Mouse (Mus musculus): Measurements from ENCODE around the gene Satb1. TPM values are rescaled to one million over a fixed set of nuclear protein-coding genes. Genes with fewer than 3 reads are reported as not detected.

Gene Satb1
- polyA plus RNA-seq, 1 experiment = 2.5 TPM

DNA sequence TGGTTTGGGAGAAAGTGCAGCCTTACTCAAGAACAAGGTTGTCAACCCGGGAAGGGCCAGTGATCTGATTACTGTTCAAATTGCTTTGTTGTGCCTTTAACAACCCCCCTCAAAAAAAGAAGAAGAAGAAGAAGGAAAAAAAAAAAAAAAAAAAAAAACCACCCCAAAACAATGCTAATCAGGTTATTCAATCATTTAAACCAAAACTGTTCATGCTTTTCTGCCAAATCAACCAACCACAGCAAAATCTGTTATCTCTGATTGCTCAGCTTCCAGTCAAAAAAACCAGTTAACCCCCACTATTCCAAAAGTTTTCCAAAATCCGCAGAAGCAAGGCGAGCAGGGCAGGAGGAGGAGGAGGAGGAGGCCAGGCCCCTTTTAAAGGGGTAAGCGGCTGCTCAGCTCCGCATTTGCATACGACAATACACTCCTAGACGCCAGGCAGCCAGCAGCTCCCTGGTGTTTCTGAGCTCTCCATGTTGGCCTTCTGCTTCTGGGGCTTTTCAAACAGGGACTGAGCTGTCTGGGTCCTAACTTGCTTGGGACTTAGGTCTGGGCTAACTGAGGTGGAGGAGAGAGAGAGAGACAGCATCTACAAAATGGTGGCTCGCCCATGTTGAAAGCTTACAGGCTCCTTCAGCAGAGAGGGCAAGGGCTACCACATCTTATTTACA, 42.6 kb downstream of the Satb1 start:
- Histone ChIP-seq H3K4me3 (ENCODE audit: low read depth, low read length) (no peak overlapping the region), H3K27ac (ENCODE audit: insufficient read depth, low read depth, low read length) (no peak overlapping the region), H3K27me3 (ENCODE audit: control insufficient read depth, insufficient read depth, low read length) (no peaks in the 10 kb centered on the region), H3K36me3 (ENCODE audit: control insufficient read depth, insufficient read depth, low read length) (no peaks in the 10 kb centered on the region), H3K4me1 (ENCODE audit: control insufficient read depth, insufficient read depth, insufficient read length, low read length) (no peaks in the 10 kb centered on the region)
- TF ChIP-seq POLR2A (IDR thresholded peaks at IDR 0.05; ENCODE audit: low read depth, low read length) (no peak), CTCF (IDR thresholded peaks at IDR 0.05; ENCODE audit: extremely low read depth, insufficient read length, insufficient replicate concordance, low read depth, low read length) (no peak)
- WGBS = 62% methylated on average over 8 of the region's 8 CpGs

DNA sequence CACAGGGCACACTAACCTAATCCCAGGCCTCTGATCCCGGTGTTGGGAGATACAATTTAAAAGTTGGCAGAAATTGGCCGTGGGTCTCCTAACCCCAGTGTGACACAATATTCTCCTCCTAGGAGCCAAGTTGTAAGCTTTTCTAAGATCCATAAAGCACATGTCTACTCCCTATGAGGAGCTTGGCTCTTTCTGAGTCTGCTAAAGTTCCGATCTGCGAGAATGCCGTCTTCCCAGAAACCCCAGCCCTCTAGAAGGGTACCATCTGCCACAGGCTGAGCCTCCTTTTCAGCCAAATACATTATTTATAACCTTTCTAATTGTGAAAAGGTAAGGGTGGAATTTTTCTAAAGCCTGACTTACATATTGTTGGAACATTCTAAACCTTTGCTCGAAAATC, 43.3 kb downstream of the Satb1 start:
- TF ChIP-seq POLR2A (IDR thresholded peaks at IDR 0.05; ENCODE audit: low read depth, low read length) = no peak
- TF ChIP-seq CTCF (IDR thresholded peaks at IDR 0.05; ENCODE audit: extremely low read depth, insufficient read length, insufficient replicate concordance, low read depth, low read length) = no peak
- 89% methylated on average over 6 of the region's 6 CpGs for WGBS
- Histone ChIP-seq H3K36me3 (ENCODE audit: control insufficient read depth, insufficient read depth, low read length) (no peaks in the 10 kb centered on the region), H3K4me3 (ENCODE audit: low read depth, low read length) (no peak overlapping the region), H3K27ac (ENCODE audit: insufficient read depth, low read depth, low read length) (no peak overlapping the region), H3K27me3 (ENCODE audit: control insufficient read depth, insufficient read depth, low read length) (no peaks in the 10 kb centered on the region), H3K4me1 (ENCODE audit: control insufficient read depth, insufficient read depth, insufficient read length, low read length) (no peaks in the 10 kb centered on the region)

GRCm38 (mm10) chr17:51789098-51789497, 44.0 kb downstream of the Satb1 start:
- Histone ChIP-seq H3K4me3 (ENCODE audit: low read depth, low read length) (no peak overlapping the region), H3K36me3 (ENCODE audit: control insufficient read depth, insufficient read depth, low read length) (no peaks in the 10 kb centered on the region), H3K27me3 (ENCODE audit: control insufficient read depth, insufficient read depth, low read length) (no peaks in the 10 kb centered on the region), H3K27ac (ENCODE audit: insufficient read depth, low read depth, low read length) (no peak overlapping the region), H3K4me1 (ENCODE audit: control insufficient read depth, insufficient read depth, insufficient read length, low read length) (no peaks in the 10 kb centered on the region)
- 81% methylated on average over 4 of the region's 4 CpGs for WGBS
- TF ChIP-seq CTCF (IDR thresholded peaks at IDR 0.05; ENCODE audit: extremely low read depth, insufficient read length, insufficient replicate concordance, low read depth, low read length) = no peak
- TF ChIP-seq POLR2A (IDR thresholded peaks at IDR 0.05; ENCODE audit: low read depth, low read length) = no peak

DNA sequence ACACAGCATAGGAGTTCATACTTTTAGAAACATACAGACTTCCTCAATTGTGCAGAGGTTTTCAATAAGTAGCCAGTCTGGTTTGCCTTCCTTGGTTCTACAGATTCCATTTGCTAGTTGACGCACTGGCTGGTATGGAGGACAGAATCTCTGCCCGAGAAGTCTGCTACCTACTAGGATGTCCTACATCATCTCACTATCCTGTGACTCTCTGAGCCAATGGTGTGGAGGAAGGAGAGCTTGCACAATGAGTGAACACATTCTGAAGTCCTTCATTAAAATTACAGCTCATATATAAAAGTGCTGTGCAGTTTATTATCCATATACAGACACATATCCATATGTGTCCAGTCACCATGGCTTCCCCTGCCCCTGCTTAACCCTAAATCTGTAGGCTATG, 45.1 kb downstream of the Satb1 start:
- 91% methylated on average over 2 of the region's 2 CpGs for WGBS
- Histone ChIP-seq H3K27me3 (ENCODE audit: control insufficient read depth, insufficient read depth, low read length) (no peaks in the 10 kb centered on the region), H3K36me3 (ENCODE audit: control insufficient read depth, insufficient read depth, low read length) (no peaks in the 10 kb centered on the region), H3K4me3 (ENCODE audit: low read depth, low read length) (no peak overlapping the region), H3K4me1 (ENCODE audit: control insufficient read depth, insufficient read depth, insufficient read length, low read length) (no peaks in the 10 kb centered on the region), H3K27ac (ENCODE audit: insufficient read depth, low read depth, low read length) (no peak overlapping the region)
- TF ChIP-seq CTCF (IDR thresholded peaks at IDR 0.05; ENCODE audit: extremely low read depth, insufficient read length, insufficient replicate concordance, low read depth, low read length) (no peak), POLR2A (IDR thresholded peaks at IDR 0.05; ENCODE audit: low read depth, low read length) (no peak)

- H3K36me3 ChIP-seq (ENCODE audit: control insufficient read depth, insufficient read depth, low read length) = no peaks in the 10 kb centered on the region
- H3K27ac ChIP-seq (ENCODE audit: insufficient read depth, low read depth, low read length) = no peak overlapping the region
- H3K4me1 ChIP-seq (ENCODE audit: control insufficient read depth, insufficient read depth, insufficient read length, low read length) = no peaks in the 10 kb centered on the region
- TF ChIP-seq POLR2A (IDR thresholded peaks at IDR 0.05; ENCODE audit: low read depth, low read length) = no peak
- TF ChIP-seq CTCF (IDR thresholded peaks at IDR 0.05; ENCODE audit: extremely low read depth, insufficient read length, insufficient replicate concordance, low read depth, low read length) = no peak
- H3K27me3 ChIP-seq (ENCODE audit: control insufficient read depth, insufficient read depth, low read length) = no peaks in the 10 kb centered on the region
- H3K4me3 ChIP-seq (ENCODE audit: low read depth, low read length) = no peak overlapping the region
- 86% methylated on average over 2 of the region's 2 CpGs for WGBS
These were observed 47.0 kb downstream of the Satb1 start for GRCm38 (mm10) chr17:51786050-51786449.

GRCm38 (mm10) chr17:51784935-51785334, 48.2 kb downstream of the Satb1 start:
- 81% methylated on average over 9 of the region's 9 CpGs for WGBS
- TF ChIP-seq POLR2A (IDR thresholded peaks at IDR 0.05; ENCODE audit: low read depth, low read length) (no peak), CTCF (IDR thresholded peaks at IDR 0.05; ENCODE audit: extremely low read depth, insufficient read length, insufficient replicate concordance, low read depth, low read length) (no peak)
- no peaks in the 10 kb centered on the region for H3K36me3 ChIP-seq (ENCODE audit: control insufficient read depth, insufficient read depth, low read length)
- no peaks in the 10 kb centered on the region for H3K27me3 ChIP-seq (ENCODE audit: control insufficient read depth, insufficient read depth, low read length)
- H3K4me3 ChIP-seq (ENCODE audit: low read depth, low read length) = no peak overlapping the region
- H3K4me1 ChIP-seq (ENCODE audit: control insufficient read depth, insufficient read depth, insufficient read length, low read length) = no peaks in the 10 kb centered on the region
- no peak overlapping the region for H3K27ac ChIP-seq (ENCODE audit: insufficient read depth, low read depth, low read length)

- Histone ChIP-seq H3K27me3 (ENCODE audit: control insufficient read depth, insufficient read depth, low read length) (no peaks in the 10 kb centered on the region), H3K36me3 (ENCODE audit: control insufficient read depth, insufficient read depth, low read length) (no peaks in the 10 kb centered on the region), H3K4me3 (ENCODE audit: low read depth, low read length) (no peak overlapping the region), H3K4me1 (ENCODE audit: control insufficient read depth, insufficient read depth, insufficient read length, low read length) (no peaks in the 10 kb centered on the region), H3K27ac (ENCODE audit: insufficient read depth, low read depth, low read length) (no peak overlapping the region)
- 63% methylated on average over 8 of the region's 8 CpGs for WGBS
- TF ChIP-seq CTCF (IDR thresholded peaks at IDR 0.05; ENCODE audit: extremely low read depth, insufficient read length, insufficient replicate concordance, low read depth, low read length) (no peak), POLR2A (IDR thresholded peaks at IDR 0.05; ENCODE audit: low read depth, low read length) (no peak)
These were observed 49.4 kb downstream of the Satb1 start for GRCm38 (mm10) chr17:51783591-51784279.

All from small intestine, adult 2 months (tissue).